Mouse (Mus musculus) lung, postnatal 25 days (tissue): ENCODE data around the gene Rhebl1.

Source experiments
- DNase-seq: peaks from one replicate; pipeline ENCODE4 v3.0.0; 2022; ENCODE audit warnings: low spot score

The Rhebl1 gene

GRCm38 (mm10) chr15:98914903-98915302, 20.6 kb upstream of the Rhebl1 start:
- DNase-seq, result no peak

GRCm38 (mm10) chr15:98904692-98905091, 10.4 kb upstream of the Rhebl1 start:
- DNase-seq, result no peak

- no peak for DNase-seq
Observed at GRCm38 (mm10) chr15:98902600-98902999, 8.3 kb upstream of the Rhebl1 start.

GRCm38 (mm10) chr15:98901530-98901929, 7.2 kb upstream of the Rhebl1 start:
- no peak for DNase-seq

GRCm38 (mm10) chr15:98897928-98898800, 3.8 kb upstream of the Rhebl1 start, which contains the start of gene Dhh:
TSS of gene Dhh (minus strand) at chr15:98898540.
- DNase-seq, result no peak

GRCm38 (mm10) chr15:98897495-98897894, 3.2 kb upstream of the Rhebl1 start:
- DNase-seq, result peak; percentile 41

- peak; percentile 43 for DNase-seq
Observed at GRCm38 (mm10) chr15:98895635-98896589, 1.6 kb upstream of the Rhebl1 start.

GRCm38 (mm10) chr15:98894746-98895634, 650 bp upstream of the Rhebl1 start:
- DNase-seq, result peak; percentile 34

GRCm38 (mm10) chr15:98893036-98893435, 1.3 kb downstream of the Rhebl1 start:
- no peak for DNase-seq

- DNase-seq, result peak; percentile 87
Observed at GRCm38 (mm10) chr15:98891907-98892606, 2.3 kb downstream of the Rhebl1 start.

- no peak for DNase-seq
Observed at GRCm38 (mm10) chr15:98891198-98891742, 3.1 kb downstream of the Rhebl1 start.

- no peak for DNase-seq
Observed at GRCm38 (mm10) chr15:98887526-98887925, 6.8 kb downstream of the Rhebl1 start.

- DNase-seq, result no peak
Observed at GRCm38 (mm10) chr15:98886667-98887387, 7.5 kb downstream of the Rhebl1 start.

- DNase-seq, result no peak
Observed at GRCm38 (mm10) chr15:98884106-98884505, 10.2 kb downstream of the Rhebl1 start.

- DNase-seq, result no peak
Observed at GRCm38 (mm10) chr15:98883661-98884060, 10.7 kb downstream of the Rhebl1 start.

- DNase-seq, result no peak
Observed at GRCm38 (mm10) chr15:98881656-98882008, 12.7 kb downstream of the Rhebl1 start.

- peak; percentile 96 for DNase-seq
Observed at GRCm38 (mm10) chr15:98880978-98881655, 13.2 kb downstream of the Rhebl1 start.

GRCm38 (mm10) chr15:98877331-98877730, 17.0 kb downstream of the Rhebl1 start:
- peak; percentile 87 for DNase-seq
